Mouse (Mus musculus) spleen, postnatal 10 days (tissue): Measurements from ENCODE around the gene Hes1.
A peak's percentile ranks its signal among the peaks of the same experiment; 100 is the strongest.
"Not testable (repeated sequence)": the region's sequence is repeated elsewhere in the genome, so short reads cannot be mapped to it uniquely, and the experiment has no call there.

Experiments
- DNase-seq, 2 experiments: peaks; one replicate each; pipeline ENCODE4 v3.0.0; 2021 to 2022; ENCODE audit warnings: low spot score in 2 of 2

Gene Hes1

GRCm38 (mm10) chr16:30069950-30070770 is 6.0 kb downstream of the Hes1 start:
- DNase-seq: peak; percentile 42 to 61

GRCm38 (mm10) chr16:30070771-30071191 is 6.6 kb downstream of the Hes1 start:
- DNase-seq: peak in 1 of 2 experiments; percentile 37

GRCm38 (mm10) chr16:30073317-30073716 is 9.1 kb downstream of the Hes1 start:
- no peak for DNase-seq

DNA sequence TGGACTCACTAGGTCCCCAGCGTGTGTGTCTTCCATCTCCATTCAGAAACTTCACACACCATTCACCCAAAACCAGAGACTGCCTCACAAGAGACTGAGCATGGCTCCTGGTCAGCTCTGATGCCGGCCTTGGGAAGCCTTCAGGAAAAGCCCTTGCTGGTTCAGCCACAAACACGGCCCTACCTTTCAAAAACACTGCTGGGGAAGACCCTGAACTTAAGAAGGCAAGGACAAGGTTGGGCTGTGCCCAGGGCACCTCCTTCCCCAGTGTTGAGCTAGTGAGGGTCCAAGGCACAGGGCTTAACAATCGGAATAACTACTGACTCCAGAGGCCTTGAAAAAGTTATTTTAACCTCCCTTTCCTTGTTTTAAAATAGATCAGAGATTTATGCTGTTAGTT is 17.3 kb downstream of the Hes1 start:
- DNase-seq: no peak

DNA sequence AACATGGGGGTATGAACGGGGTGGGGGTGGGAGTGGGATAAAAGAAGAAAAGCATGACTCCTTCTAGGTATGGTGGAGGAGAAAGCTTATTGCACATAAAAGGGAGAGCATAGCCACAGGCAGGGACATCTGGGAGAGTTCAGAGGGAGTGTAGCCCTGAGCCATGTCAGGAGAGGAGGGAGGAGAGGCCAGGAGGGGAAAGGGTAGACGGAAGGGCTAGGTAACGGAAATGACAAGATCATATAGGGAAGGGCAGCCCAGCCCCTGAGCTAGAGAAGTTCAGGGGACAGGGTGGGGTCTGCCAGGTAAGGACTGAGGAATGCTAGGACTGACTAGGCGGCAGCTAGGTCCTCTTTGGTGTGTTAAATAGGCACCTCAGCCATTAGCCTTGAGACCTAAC is 17.8 kb downstream of the Hes1 start:
- DNase-seq: no peak

DNA sequence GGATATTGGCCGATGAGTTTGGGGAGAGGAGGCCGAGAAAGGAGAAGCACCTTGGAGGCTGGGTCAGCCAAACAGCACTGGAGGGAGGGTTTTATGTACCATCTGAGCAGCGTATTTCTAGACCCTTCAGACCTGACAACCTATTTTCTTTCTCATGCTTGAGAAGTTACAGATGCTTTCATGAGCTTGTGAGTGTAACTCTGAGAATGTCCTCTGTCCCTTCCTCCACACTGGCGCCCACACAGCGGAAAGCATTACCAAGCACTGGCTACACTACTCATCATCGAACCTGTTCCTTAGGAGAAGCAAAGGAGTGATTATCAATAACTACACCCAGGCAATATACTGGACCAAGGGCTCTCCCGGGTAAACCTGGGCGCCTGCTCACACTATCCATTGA is 18.8 kb downstream of the Hes1 start:
- DNase-seq: no peak

DNA sequence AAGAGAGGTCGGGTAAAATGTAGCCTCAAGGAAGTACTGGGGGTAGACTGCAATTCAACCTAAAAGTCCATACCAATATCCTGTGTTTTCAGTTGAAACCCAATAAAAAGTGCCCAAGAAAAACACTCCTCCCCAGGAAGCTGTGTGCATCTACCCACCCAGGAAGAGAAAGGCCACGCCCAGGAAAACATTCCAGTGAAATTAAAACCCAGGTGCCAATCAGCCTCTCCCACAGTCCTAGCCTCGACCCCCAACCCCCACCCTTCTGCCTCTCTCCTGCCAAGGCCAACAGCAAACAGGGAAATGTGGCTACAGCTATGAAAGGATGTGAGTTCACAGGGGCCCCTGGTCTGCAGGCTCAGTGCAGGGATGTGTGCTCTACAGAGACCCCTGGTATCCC is 19.4 kb downstream of the Hes1 start:
- DNase-seq: no peak

- DNase-seq: no peak
Observed at GRCm38 (mm10) chr16:30088646-30089045, 24.5 kb downstream of the Hes1 start.

- no peak for DNase-seq
Observed at GRCm38 (mm10) chr16:30090200-30090865, 26.1 kb downstream of the Hes1 start.

- DNase-seq: no peak
Observed at GRCm38 (mm10) chr16:30096050-30096449, 31.9 kb downstream of the Hes1 start.

DNA sequence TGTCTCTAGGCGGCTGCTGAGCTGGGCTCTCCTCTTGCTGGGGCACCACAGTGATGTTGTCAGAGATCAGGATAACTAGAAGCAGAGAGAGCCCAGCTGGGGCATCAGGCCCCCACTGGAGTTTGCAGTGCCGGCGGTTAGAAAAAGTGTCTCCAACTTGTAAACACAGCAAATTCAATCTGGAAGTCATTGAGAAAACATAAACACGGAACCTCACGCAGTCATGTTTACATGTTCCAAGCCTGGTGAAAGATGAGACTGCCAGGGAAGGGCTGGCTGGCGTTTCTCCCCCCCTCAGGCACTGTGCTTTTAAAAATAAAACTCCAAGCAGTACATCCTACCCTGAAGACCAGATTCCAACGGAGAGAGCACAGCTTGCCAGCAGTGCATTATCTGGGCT is 32.3 kb downstream of the Hes1 start:
- DNase-seq: no peak

DNA sequence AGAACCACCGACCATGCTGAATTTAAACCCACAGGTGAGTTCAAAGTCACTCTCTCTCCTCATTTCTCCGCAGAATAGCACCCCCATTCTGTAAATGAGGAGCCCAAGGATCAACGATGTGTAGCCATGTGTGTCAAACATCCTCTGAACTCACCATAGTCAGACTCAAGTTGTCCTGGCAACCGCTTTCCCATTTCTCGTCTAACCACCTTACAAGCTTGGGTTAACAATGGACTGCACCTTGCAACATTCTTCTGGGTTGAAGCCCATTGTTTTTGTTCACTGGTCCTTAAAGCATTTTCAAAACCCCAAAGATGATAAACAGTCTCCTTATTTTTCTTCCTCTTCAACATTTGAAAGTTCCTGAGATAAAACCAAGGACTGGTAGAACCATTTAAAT is 34.9 kb downstream of the Hes1 start:
- no peak for DNase-seq

- no peak for DNase-seq
Observed at GRCm38 (mm10) chr16:30102149-30102915, 38.1 kb downstream of the Hes1 start.

DNA sequence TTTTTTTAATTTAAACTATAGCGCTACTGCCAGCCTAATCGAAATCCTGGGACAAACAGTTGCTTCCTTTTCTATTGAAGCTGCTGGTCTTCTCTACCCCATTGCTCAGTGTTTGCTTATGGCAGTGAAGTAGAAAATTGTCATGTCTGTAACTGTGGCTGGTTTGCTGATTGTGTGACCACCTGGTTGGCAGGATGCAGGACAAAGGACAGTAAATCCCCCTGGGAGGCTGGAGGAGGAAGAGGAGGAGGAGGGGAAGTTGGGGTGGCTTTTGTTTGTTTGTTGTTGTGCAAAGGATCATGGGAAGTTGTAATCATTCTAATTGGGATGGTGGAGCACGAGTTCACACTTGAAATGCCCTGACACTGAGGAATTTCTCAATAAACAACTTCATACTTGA is 38.8 kb downstream of the Hes1 start:
- no peak for DNase-seq

GRCm38 (mm10) chr16:30103495-30103894 is 39.3 kb downstream of the Hes1 start:
- no peak for DNase-seq

- DNase-seq: no peak
Observed at GRCm38 (mm10) chr16:30104363-30104762, 40.2 kb downstream of the Hes1 start.

GRCm38 (mm10) chr16:30105476-30105875 is 41.3 kb downstream of the Hes1 start:
- no peak for DNase-seq

- DNase-seq: not testable (repeated sequence)
Observed at GRCm38 (mm10) chr16:30108167-30108566, 44.0 kb downstream of the Hes1 start.

DNA sequence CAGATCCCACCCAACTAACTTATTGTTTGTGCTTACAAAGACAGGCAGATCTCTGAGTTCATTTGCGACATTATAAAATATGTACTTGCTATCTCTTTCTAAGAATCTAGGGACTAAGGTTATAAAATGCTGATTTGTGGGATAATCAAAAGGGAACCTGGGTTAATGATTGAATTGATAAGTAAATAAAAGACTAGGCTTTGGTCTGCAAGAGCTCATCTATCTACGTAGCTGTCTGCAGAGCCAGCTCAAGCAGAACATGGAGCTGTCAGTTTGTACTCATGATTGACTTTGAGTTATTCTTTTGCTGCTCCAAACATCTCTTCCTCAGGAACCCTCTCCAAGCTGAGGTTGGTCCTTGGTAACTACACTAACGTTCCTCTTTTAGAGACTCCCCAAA is 46.3 kb downstream of the Hes1 start:
- no peak for DNase-seq

DNA sequence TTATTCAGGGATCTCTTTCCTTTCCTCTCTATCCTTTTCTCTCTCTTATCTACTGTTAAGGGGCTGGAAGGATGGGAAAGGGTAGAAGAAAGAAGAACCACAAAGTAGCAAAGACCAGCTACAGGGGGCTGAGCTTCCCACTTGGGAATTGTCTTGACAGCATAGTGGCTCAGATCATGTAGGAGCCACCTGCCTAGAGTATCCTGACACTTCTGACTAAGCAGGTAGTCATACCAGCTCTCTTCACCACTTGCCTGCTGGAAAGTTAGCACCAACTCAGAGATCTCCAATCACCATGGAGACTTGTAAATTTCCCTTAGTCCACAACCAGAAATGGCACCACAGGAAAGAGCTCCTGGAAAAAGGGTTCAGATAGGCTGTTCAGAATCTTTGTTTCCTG is 46.9 kb downstream of the Hes1 start:
- no peak for DNase-seq

- DNase-seq: no peak
Observed at GRCm38 (mm10) chr16:30111566-30111965, 47.4 kb downstream of the Hes1 start.

- DNase-seq: no peak
Observed at GRCm38 (mm10) chr16:30113170-30113569, 49.0 kb downstream of the Hes1 start.

GRCm38 (mm10) chr16:30113800-30114199 is 49.6 kb downstream of the Hes1 start:
- DNase-seq: no peak
